Mouse (Mus musculus): ENCODE measurements around the gene Mmrn1.

Mmrn1 gene

DNA sequence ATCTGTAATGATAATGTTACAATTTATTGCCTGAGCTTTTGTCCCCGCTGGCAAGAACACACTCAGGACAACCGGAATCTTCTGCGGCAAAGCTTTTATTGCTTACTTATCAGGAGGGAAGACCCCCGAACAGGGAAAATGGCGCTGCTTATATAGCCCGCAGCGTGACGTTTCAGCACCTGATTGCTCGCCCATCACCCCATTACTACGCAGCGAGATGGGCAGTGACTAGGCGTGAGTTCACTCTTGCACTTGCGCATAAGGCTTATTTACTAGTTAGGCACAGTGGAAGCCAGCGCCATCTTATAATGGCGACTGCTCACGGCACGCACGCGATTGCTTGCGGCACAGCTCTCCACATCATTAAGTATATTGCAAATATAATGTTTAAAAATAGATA is at the start of gene Mmrn1:
TSS of gene Mmrn1 (plus strand) at position 301 of the 400 bp plus-strand sequence.
- in situ Hi-C loops (cut with MboI, MseI) = loop anchor here in 1 of 2 experiments (25.0 kb wide), 1 partner anchor 1812 kb away; no protein-coding TSS in a partner anchor

DNA sequence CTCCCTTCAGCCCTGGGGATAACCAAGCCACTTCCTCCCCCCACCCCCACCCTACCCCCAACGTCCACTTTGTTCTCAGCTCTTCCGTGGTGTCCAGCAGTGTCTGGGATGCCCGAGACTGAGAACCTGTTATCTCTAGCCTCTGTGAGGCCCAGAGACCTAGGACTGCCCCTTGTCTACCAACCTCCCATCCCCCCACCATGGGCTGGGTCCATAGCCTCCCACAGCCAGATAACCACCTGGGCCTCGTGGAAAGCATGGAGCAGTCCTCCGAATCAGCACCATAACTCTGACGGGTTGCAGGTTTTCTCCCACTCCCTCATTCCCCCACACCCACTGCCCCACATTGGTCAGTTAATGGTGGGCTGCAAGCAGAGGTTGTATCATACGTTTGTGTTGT is 44.4 kb upstream of the Mmrn1 start:
- in situ Hi-C loops (cut with MboI, MseI) = no loop called here

DNA sequence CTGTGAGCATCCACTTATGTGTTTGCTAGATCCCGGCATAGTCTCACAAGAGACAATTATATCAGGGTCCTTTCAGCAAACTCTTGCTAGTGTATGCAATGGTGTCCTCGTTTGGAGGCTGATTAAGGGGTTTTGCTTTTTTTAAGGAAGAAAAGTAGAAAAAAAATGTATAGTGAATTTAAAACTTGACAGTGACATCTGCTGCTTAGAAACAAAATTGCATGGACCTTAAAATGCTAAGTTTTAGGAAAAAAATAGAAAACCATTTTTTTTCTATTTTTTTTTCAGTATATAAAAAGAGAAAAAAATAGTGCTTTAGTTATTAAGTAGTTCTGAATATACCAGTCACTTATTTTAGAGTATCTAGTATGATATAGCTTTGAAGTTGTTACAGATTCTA is 43.2 kb upstream of the Mmrn1 start:
- in situ Hi-C loops (cut with MboI, MseI) = no loop called here

DNA sequence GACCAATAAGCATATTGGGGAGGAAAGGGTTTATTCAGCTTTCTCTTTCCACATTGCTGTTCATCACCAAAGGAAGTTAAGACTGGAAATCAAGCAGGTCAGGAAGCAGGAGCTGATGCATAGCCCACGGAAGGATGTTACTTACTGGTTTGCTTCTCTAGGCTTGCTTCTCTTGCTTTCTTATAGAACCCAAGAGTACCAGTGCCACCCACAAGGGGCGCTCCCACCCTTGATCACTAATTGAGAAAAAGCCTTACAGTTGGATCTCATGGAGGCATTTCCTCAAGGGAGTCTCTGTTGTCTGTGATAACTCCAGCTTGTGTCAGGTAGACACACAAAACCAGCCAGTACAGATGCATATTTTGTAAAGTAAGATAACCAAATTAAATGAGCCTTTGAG is 17.5 kb upstream of the Mmrn1 start:
- in situ Hi-C loops (cut with MboI, MseI) = no loop called here

DNA sequence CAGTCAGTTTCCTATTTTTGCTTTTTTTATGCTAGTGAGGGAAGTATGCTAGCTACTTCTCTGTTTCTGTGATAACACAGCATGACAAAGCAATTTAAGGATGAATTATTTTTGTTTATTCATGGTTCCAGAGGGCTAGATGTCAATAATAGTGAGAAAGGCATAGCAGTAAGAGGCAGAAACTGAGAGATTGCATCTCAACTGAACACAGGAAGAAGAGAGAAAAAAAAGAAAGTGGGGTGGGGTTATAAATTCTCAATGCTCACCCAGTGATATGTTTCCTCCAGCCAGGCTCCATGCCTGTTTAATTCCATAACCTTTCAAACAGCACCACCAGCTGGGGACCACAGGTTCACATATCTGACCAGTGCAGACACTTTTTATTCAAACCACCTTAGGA is 6.6 kb downstream of the Mmrn1 start:
- in situ Hi-C loops (cut with MboI, MseI) = loop anchor here in 1 of 2 experiments (25.0 kb wide), 1 partner anchor 1819 kb away; no protein-coding TSS in a partner anchor

DNA sequence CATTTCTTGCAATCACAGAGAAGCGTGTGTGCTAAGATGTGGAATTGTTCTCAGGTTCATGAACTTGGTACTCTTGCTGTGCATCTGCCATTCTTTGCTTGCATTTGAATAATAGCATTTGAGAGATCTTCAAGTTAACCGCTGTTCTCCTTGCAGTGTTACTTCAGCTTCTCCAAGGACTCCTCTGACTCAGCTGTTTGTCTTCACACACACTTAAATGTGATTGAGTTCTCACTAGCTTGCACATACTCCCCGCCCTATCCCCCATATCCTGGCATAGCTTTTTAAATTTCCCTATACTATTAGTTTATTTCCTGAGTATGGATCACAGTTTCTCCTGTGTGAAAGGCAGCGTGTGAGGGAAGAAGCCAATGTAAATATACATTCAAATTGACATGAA is 10.1 kb downstream of the Mmrn1 start:
- in situ Hi-C loops (cut with MboI, MseI) = loop anchor here in 1 of 2 experiments (25.0 kb wide), 1 partner anchor 1823 kb away; no protein-coding TSS in a partner anchor

DNA sequence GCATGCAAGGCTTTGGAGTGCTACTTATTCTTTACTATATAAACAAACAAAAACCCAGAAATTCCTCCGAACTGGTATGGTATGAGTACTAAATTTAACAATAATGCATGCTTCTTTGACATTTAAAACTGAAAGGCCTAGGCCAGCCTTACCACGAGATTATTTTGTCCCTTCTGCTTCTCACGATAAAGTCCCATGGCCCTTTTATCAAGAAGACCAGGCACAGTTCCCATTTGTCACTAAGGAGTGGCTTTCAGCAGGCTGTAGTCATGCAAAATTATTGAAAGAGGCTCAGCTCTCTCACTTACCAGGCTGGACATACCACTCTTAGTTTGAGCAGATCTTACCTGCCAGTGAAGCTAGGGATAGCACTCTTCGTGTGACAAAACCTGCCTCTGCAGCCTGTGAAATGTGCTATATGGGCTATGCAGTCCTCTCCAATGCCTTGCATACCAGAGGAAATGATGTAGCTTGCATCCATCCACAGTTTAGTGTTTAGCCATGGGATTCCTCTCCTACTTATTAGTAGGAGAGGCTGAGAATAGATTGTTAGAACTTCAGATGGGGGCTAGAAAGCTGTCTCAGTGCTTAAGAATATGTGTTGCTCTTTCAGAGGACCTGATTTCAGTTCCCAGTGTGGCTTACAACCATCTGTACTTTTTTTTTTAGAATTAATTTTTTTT is 10.8 kb downstream of the Mmrn1 start:
- in situ Hi-C loops (cut with MboI, MseI) = loop anchor here in 1 of 2 experiments (25.0 kb wide), 1 partner anchor 1823 kb away; no protein-coding TSS in a partner anchor

DNA sequence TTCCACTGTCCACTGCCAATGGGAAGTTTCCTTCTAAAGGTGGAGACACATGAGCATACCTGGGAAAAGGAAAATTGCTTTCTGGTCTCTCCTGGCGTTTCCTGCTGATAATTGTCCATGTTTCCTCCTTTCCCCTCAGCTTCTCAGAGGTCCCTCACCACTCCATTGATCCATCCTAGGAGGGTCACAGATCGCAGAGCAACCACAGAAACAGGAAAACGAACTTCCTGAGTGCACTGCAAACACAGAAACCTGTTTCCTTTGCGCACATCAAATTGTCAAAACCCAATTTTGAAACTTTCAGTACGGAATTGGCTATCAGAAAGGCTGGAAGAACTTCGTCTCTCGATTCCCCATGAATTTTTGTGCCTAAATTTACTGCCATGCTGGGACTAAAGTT is 19.4 kb downstream of the Mmrn1 start:
- in situ Hi-C loops (cut with MboI, MseI) = loop anchor here in 1 of 2 experiments (5.0 to 25.0 kb wide), 2 partner anchors 257 to 1832 kb away; no protein-coding TSS in a partner anchor

DNA sequence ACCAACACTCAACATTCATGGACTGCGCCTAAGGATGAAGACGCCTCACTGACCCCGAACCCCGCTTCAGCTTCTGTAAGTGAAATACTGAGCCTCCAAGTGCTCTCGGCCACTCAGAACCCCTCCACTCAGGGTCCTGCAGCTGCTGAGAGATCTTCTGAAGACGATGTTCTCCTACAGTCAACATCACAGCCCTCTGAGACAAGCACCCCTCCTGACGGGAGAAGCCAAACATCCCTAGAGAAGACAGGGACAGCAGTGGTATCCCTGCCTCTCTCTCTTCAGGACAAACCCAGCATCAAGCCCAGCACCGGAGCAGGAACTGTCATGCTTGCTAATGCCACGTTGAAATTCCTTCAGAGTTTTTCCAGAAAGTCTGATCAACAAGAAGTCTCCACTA is 19.8 kb downstream of the Mmrn1 start:
- in situ Hi-C loops (cut with MboI, MseI) = loop anchor here in 1 of 2 experiments (5.0 to 25.0 kb wide), 2 partner anchors 257 to 1832 kb away; no protein-coding TSS in a partner anchor

DNA sequence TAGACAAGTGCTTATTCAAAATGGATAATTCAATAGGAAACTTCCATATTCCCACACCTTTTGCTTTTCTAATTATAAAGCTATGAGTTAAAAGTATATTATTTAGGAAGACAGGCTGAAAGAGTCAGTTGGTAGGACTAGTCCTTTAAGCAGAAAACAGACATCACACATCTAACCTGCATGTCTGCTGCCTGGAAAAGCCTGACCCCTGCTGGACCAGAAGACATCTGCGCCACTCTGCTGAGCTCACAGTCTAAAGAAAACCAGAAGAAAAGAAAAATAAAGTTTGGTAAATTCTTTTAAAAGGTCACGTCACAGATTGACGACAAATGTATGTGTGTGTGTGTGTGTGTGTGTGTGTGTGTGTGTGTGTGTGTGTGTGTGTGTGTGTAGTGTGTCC is 25.6 kb downstream of the Mmrn1 start:
- in situ Hi-C loops (cut with MboI, MseI) = no loop called here

DNA sequence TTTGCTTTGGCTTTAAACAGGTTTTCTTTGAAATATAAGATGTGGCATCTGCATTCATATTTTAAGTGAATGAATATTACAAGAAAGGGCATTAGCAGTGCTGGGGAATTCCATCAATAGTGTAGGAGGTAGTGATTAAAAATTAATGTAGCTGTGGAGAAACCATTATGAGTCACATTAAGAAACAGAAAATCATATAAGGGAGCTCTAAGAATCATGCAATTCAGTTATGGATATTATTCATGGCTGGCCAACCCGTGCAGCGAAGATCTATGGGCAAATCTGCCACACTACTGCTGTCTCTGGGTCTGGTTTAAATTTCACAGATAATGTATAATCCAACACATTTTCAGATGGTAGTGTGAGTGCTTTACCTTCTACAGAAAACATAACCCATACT is 36.5 kb downstream of the Mmrn1 start:
- in situ Hi-C loops (cut with MboI, MseI) = no loop called here

DNA sequence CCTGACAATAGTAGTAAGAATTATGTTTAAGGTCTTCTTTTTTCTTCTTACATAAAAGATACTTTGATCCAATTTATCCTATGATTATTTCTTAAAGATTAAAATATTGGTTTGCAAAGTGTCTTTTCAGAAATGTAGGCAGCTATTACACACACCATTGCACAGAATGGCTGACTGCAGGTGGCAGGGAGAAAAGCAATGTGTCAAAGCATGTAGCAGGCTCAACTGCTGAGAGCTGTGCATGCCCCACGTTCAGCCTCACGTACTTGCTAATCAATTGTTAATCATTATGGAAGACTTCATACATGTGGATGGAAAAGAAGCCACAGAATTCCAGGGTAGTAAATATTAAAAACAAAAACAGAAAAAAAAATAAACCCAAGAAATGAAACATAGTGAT is 37.1 kb downstream of the Mmrn1 start:
- in situ Hi-C loops (cut with MboI, MseI) = no loop called here

DNA sequence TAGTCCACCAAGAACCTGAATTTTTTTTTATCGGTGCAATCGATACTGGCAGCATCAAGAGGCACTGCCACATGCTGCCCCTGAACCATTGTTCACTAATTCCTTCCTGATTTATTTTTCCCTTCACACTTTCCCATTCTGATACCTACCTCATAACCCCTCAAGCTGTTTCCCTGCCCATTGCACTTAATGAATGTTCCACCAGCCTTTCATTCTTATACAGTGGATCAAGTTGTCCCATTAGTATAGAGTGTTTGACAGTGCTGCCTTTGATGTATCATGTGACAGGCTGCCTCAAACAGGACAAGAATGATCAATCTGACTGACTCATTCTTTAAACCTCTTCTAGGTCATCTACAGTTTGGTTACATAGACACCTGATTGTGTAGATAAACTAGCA is 37.9 kb downstream of the Mmrn1 start:
- in situ Hi-C loops (cut with MboI, MseI) = no loop called here

DNA sequence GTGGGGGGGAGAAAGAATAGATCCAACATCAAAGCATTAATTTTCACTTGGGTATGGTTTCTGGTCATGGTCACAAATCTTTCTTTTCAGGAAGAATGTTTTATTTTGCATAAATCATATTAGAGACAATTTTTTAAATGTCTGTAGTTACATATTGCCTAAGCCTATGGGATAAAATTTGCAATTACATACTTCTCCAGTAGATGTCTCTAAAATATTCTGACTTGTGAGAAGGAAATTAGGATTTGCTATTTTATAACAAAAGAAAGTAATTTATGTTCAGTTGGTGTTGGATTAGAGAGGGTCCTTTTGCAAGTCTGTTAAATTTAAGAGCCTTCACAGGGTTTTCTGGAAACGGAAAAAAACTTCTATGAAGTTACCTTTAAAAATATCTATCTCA is 39.0 kb downstream of the Mmrn1 start:
- in situ Hi-C loops (cut with MboI, MseI) = no loop called here

DNA sequence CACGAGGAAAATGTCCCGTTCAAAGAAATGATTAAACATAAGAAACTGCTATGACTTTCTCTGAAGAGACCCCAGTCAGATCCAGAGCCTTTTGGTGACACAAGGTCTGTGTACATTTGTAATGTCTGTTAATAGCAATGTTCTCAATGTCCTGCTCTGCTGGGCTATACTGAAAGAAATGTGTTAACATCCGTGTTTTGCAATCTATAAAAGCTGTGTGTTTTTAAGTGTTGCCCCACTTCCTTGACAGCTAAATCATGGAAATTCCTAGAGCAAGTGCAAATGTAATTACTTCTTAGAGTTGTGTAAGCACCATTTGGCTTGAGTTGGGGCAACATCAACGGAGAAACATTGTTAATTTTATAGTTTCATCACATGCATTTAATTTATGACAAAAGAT is 42.2 kb downstream of the Mmrn1 start:
- in situ Hi-C loops (cut with MboI, MseI) = no loop called here

DNA sequence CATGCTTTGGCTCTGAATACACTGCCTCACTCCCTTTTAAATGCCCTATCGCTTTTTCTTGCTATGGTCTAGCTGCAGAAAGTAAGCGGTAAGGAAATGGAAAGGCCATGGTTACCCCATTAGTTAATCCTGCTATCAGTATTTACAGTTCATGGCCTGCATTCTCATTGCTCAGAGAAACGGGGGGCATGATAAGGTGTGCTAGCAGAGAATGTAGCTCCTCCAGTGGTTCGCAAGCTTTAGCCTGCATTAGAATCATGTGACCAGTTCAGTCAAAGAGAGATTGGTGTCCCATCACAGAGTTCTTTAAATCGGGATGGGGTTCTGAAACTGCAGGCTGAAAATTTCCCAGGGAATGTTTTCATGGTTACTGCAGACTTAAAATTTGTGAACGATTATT is 44.6 kb downstream of the Mmrn1 start:
- in situ Hi-C loops (cut with MboI, MseI) = no loop called here

DNA sequence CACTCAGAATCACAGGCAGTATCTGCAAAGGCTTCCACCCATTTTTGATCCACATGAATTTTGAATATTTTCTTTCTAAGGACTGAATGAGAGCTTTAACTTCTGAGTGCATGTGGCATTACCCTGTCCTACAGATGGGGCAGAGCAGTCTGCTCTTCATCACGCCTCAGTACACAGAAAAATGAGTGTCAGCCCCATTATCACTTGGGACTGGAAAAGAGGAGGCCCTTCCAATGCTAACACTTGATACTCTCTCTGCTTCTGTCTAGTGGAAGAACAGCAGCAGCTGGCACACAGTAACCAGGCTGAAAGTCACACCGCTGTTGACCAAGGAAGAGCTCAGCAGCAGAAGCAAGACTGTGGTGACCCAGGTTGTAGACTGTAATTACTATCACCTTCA is 46.0 kb downstream of the Mmrn1 start:
- in situ Hi-C loops (cut with MboI, MseI) = no loop called here

DNA sequence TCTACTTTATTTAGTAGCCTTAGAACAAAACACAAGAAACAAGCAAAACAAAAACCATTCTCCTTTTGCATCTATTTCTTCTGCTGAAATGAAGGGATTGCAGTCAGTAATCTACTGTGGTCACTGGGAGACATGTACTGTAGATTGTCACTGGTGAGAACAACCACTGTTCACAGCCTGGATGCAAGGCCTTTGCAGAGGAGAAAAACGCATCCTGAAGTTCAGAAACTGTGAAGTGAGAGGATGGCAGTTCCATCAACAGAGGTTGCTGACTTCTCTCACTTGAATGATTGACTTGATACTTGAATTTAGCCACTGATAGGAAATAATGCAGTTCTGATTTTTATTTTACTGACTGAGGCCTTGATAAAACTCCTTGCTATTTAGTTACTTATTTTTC is 53.8 kb downstream of the Mmrn1 start:
- in situ Hi-C loops (cut with MboI, MseI) = no loop called here

DNA sequence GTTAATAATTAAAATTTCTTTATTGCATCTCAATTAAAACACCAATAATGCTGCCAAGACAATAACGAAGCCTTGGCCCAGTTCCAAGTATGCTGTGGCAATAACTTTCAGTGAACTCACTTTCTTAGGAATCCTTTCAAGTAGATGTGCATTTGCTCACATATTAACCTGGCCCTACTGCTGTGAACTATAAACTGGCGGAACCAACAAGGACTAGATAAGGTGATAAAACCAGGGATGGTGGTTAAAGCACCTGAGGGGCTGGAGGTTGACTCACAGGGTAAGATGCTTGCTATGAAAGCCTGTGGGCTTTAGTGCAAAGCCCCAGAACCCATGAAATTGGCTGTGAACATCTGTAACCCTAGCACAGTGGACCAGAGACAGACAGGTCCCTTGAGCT is 54.3 kb downstream of the Mmrn1 start:
- in situ Hi-C loops (cut with MboI, MseI) = no loop called here

DNA sequence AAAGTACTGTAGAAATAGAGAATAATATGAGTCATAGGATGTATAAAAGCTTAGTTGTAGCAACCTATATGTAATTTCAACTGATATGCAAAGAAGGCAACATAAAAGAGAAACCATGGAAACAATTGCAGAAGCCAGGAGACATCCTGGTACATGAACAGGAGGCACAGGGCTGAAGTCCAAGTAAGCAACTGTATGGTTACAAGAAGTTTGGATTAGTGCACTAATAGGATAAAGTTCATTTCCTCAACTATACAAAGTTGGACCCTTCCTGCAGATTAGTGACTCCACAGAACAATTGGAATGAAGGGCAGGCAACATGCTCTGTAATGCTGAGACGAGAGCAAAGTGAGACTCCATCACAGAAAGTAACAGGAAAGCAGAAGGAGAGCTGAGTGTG is 59.6 kb downstream of the Mmrn1 start:
- in situ Hi-C loops (cut with MboI, MseI) = no loop called here

DNA sequence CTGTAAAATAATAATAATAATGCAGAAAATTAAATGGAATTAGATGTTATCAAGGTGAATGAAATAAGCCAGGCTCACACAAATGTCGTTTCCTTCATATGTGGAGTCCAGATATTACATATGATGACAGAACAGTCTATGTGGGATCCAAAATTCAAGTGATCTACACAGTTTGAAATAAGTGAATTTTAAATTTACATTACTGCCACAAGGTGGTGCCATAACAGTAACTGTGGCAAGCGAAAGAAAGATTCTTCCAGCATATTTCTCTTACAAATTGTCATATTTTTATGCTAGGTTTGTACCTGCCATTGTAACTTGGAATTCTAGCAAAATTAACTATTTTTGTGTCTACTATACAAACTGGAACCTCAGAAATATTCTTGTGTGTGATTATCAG is 61.1 kb downstream of the Mmrn1 start:
- in situ Hi-C loops (cut with MboI, MseI) = loop anchor here (5.0 kb wide), 1 partner anchor 316 kb away; no protein-coding TSS in a partner anchor

DNA sequence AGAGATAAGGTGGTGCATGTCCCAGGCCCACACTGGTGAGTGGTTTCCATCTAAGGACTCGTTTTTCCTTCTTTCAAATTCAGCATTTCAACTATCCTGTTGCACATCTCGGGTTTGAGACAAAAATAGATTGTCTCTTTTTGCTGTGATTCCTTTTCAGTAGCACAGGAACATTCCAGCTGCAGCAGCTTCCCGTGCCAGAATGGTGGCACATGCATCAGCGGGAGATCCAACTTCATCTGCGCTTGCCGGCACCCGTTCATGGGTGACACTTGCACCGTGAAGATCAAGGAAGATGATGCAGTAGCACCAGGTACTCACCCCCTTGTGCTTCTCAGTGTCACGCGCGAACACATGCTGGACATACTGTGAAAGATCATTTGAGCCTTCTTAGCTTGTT is 62.1 kb downstream of the Mmrn1 start:
- in situ Hi-C loops (cut with MboI, MseI) = loop anchor here (5.0 kb wide), 1 partner anchor 315 kb away; no protein-coding TSS in a partner anchor

DNA sequence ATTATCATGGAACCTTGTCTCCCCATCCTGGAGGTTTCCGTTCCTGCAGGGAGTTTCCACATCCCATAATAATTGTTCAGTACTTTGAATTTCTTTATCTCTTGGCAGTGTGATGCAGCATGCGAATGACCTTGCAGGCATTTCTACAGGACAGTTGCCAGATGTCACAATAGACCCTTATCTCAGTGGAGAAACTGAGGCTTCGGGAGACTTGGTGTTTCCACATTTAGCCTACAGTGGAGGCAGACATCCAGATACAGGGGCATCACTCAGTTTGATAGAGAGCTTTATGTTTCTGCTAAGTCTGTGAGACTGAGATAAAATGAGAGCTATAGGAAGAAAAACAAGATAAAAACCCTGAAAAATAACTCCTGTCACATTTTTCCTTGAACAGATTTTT is 63.0 kb downstream of the Mmrn1 start:
- in situ Hi-C loops (cut with MboI, MseI) = loop anchor here (5.0 kb wide), 1 partner anchor 314 kb away; no protein-coding TSS in a partner anchor

Measured in T-helper 17 cell (primary cell).